Mouse (Mus musculus) thymus, postnatal 10 days (tissue): ENCODE data around the gene Atxn1l.
A peak's percentile ranks its signal among the peaks of the same experiment; 100 is the strongest.

Experiments
- DNase-seq, 2 experiments: peaks; one replicate each; pipeline ENCODE4 v3.0.0; 2021; ENCODE audit warnings: low spot score in 2 of 2

The Atxn1l gene

GRCm38 (mm10) chr8:109731012-109731411 lies 6.5 kb downstream of the Atxn1l start:
- no peak for DNase-seq

- no peak for DNase-seq
Measured at GRCm38 (mm10) chr8:109725106-109725505, 12.4 kb downstream of the Atxn1l start.

GRCm38 (mm10) chr8:109714961-109715360 lies 22.6 kb downstream of the Atxn1l start:
- DNase-seq, result no peak

- DNase-seq, result no peak
Measured at GRCm38 (mm10) chr8:109712521-109712920, 25.0 kb downstream of the Atxn1l start.

- peak; percentile 43 for DNase-seq
Measured at GRCm38 (mm10) chr8:109707921-109708320, 29.6 kb downstream of the Atxn1l start.

GRCm38 (mm10) chr8:109706874-109707237 lies 30.7 kb downstream of the Atxn1l start:
- DNase-seq, result peak; percentile 80 to 87

- DNase-seq, result peak; percentile 17 to 18
Measured at GRCm38 (mm10) chr8:109706076-109706873, 31.3 kb downstream of the Atxn1l start.

GRCm38 (mm10) chr8:109705320-109706075 lies 32.0 kb downstream of the Atxn1l start, which contains the start of gene Zfp821:
TSS of gene Zfp821 (plus strand) at chr8:109705546.
- DNase-seq, result peak; percentile 91 to 92

GRCm38 (mm10) chr8:109704565-109705319 lies 32.8 kb downstream of the Atxn1l start:
- DNase-seq, result no peak

- DNase-seq, result no peak
Measured at GRCm38 (mm10) chr8:109698477-109698876, 39.1 kb downstream of the Atxn1l start.

GRCm38 (mm10) chr8:109697754-109698153 lies 39.8 kb downstream of the Atxn1l start:
- no peak for DNase-seq

- no peak for DNase-seq
Measured at GRCm38 (mm10) chr8:109694154-109694553, 43.4 kb downstream of the Atxn1l start.

GRCm38 (mm10) chr8:109693146-109693900 lies 44.2 kb downstream of the Atxn1l start, which contains the start of gene Ist1:
TSS of gene Ist1 (minus strand) at chr8:109693260.
- DNase-seq, result peak; percentile 98 to 99

GRCm38 (mm10) chr8:109692443-109693145 lies 44.9 kb downstream of the Atxn1l start:
- no peak for DNase-seq

- DNase-seq, result no peak
Measured at GRCm38 (mm10) chr8:109691769-109692168, 45.8 kb downstream of the Atxn1l start.

- DNase-seq, result no peak
Measured at GRCm38 (mm10) chr8:109687248-109687647, 50.3 kb downstream of the Atxn1l start.

- no peak for DNase-seq
Measured at GRCm38 (mm10) chr8:109682120-109682519, 55.4 kb downstream of the Atxn1l start.

- no peak for DNase-seq
Measured at GRCm38 (mm10) chr8:109681535-109681934, 56.0 kb downstream of the Atxn1l start.
